Mouse (Mus musculus): ENCODE data around the gene Fgb. TPM values are rescaled to one million over a fixed set of nuclear protein-coding genes. Genes with fewer than 3 reads are reported as not detected.

Fgb gene
- polyA plus RNA-seq, 1 experiment from 2014 or later: not detected

DNA sequence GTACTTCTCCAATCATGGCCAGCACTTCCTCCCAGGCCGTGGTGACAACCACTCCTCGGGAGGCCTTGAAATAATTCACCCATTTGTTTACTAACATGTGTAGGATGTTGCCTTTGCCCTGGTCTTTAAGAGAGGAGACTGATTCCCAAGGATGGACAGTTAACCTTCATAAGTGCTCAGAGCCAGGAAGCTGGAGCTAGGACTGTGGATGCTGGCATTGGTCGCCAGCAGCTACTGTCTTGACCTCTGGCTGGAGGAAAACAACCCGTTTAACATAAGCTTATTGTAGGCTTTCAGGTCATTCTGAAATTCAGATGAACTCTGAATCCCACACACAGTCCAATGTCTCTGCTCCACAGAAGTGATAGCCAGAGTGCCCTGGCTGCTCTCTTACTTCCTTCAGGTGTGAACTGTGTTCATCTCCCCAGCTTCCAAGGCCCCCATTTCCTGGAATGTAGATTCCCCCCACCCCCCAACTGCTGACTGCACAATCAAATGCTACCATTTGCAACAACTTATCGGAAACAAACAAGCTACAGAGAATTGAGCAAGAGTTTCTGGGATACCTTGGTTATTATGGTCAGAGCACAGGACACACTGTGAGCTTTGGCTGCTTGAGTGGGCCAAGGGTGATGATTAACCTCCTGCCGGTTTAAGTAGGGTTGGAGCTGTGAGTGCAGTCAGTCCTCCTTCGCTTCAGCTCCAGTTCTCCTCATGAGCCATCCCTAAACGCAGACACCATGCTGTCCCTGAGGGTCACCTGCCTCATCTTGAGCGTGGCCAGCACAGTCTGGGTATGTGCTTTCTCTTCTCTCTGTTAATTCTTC lies 24.0 kb downstream of the Fgb start, which contains the start of gene Fga:
Gene Fga, plus strand, starts transcription at position 602 of the 827 bp plus-strand sequence.
- Histone ChIP-seq H3K27ac (no peak within 1 kb of the TSS), H3K36me3 (no peaks in the 10 kb centered on the region), H3K4me2 (no peak within 1 kb of the TSS), H3K4me1 (replicated peaks) (no peaks in the 10 kb centered on the region), H3K9ac (no peak within 1 kb of the TSS), H3K27me3 (no peaks in the 10 kb centered on the region), H3K9me3 (no peaks in the 10 kb centered on the region), H3K4me3 (no peak within 1 kb of the TSS)
- ATAC-seq (ENCODE audit: low FRiP score): no peak
- WGBS: 85% methylated on average over 9 of the region's 9 CpGs

DNA sequence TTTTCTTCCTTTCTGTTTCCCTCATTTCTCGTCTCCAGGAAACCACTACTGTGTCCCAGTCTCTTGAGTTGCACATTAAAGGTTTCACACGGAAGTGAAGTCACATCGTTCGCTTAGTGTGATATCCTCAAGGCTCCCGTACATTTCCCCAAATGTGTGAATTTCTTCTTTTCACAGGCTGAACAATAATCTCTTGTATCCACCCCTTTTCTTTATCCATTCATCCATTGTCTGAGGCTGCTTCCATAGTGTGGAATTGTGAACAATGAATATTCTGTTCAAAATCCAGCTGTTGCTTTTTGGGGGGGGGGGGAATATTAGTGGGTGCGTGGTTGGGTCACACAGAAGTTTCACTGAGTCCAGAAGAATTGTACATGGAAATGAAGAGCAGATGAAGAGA lies 24.6 kb downstream of the Fgb start:
- H3K36me3 ChIP-seq: no peaks in the 10 kb centered on the region
- H3K4me2 ChIP-seq: no peak overlapping the region
- no peaks in the 10 kb centered on the region for H3K9me3 ChIP-seq
- no peak for ATAC-seq (ENCODE audit: low FRiP score)
- 62% methylated on average over 6 of the region's 6 CpGs for WGBS
- H3K4me3 ChIP-seq: no peak overlapping the region
- no peaks in the 10 kb centered on the region for H3K27me3 ChIP-seq
- H3K9ac ChIP-seq: no peak overlapping the region
- H3K4me1 ChIP-seq (replicated peaks): no peaks in the 10 kb centered on the region
- H3K27ac ChIP-seq: no peak overlapping the region

DNA sequence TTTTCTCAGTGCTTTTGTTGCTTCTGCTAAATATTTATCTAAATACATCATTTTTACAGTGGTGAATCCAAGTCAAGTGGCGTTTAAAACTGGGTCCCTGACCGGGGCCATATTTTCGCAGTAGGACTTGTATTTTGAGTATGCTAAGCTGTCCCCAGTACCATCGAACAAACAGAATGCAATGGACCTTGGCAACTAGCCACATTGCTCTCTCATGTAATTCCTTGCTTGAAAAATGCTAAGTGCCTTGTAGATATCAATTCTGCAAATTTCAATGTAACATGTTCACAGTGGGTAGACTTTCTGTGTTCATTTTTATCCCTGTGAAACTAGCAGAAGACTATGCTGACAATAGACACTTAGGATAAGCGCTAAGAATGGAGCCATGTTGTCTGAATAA lies 28.5 kb downstream of the Fgb start:
- H3K27ac ChIP-seq: no peak overlapping the region
- WGBS: 95% methylated on average over 5 of the region's 5 CpGs
- no peaks in the 10 kb centered on the region for H3K4me1 ChIP-seq (replicated peaks)
- no peaks in the 10 kb centered on the region for H3K9me3 ChIP-seq
- H3K4me3 ChIP-seq: no peak overlapping the region
- no peak overlapping the region for H3K4me2 ChIP-seq
- no peaks in the 10 kb centered on the region for H3K36me3 ChIP-seq
- H3K27me3 ChIP-seq: no peaks in the 10 kb centered on the region
- H3K9ac ChIP-seq: no peak overlapping the region
- ATAC-seq (ENCODE audit: low FRiP score): no peak

DNA sequence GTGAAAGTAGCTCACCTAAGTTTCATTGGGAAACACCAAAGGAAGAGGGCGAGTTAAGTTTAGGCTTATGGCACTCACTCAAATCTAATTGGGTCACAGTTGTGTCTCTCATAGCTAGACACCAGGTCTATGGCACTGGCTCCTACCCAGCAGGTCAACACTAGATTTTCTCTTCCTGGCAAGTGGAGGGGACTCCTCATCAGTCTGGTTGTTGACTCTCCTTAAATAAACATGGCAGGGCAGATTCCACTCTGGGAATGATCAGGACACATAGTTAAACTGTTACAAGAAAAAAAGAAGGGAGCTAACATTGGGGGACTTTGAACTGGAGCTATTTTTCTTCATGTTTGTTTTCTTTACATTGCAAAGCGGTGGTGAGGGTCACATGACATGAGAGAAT lies 29.3 kb downstream of the Fgb start:
- ATAC-seq (ENCODE audit: low FRiP score): no peak
- Histone ChIP-seq H3K9me3 (no peaks in the 10 kb centered on the region), H3K4me1 (replicated peaks) (no peaks in the 10 kb centered on the region), H3K4me2 (no peak overlapping the region), H3K4me3 (no peak overlapping the region), H3K27me3 (no peaks in the 10 kb centered on the region), H3K36me3 (no peaks in the 10 kb centered on the region), H3K9ac (no peak overlapping the region), H3K27ac (no peak overlapping the region)
- WGBS: 92% methylated on average over 2 of the region's 2 CpGs

DNA sequence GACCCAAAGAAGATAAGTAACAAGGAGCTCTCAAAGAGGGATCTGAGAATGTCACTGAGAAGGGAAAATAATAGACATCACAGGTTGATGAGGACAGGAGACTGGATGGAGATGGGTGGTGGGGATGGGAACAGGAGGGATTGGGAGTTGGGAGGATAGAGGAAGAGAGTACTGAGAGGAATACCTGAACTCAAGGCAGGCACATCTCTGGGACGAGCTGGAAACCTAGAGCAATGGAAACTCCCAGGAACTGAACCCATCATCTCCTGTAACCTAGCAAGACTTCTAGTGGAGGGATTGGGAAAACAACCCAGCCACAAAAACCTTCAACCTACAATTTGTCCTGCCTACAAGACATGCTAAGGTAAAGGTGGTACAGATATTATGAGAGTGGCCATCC lies 33.4 kb downstream of the Fgb start:
- Histone ChIP-seq H3K27me3 (no peaks in the 10 kb centered on the region), H3K4me3 (no peak overlapping the region), H3K9me3 (no peaks in the 10 kb centered on the region), H3K27ac (no peak overlapping the region), H3K36me3 (no peaks in the 10 kb centered on the region), H3K4me2 (no peak overlapping the region), H3K4me1 (replicated peaks) (no peaks in the 10 kb centered on the region), H3K9ac (no peak overlapping the region)
- no peak for ATAC-seq (ENCODE audit: low FRiP score)
- 100% methylated on average over 1 of the region's 1 CpGs for WGBS

GRCm38 (mm10) chr3:83013951-83014350 lies 35.7 kb downstream of the Fgb start:
- no peak overlapping the region for H3K27ac ChIP-seq
- H3K4me2 ChIP-seq: no peak overlapping the region
- ATAC-seq (ENCODE audit: low FRiP score): no peak
- H3K36me3 ChIP-seq: no peaks in the 10 kb centered on the region
- H3K4me1 ChIP-seq (replicated peaks): no peaks in the 10 kb centered on the region
- 89% methylated on average over 10 of the region's 10 CpGs for WGBS
- no peak overlapping the region for H3K4me3 ChIP-seq
- H3K27me3 ChIP-seq: no peaks in the 10 kb centered on the region
- no peak overlapping the region for H3K9ac ChIP-seq
- H3K9me3 ChIP-seq: no peaks in the 10 kb centered on the region

DNA sequence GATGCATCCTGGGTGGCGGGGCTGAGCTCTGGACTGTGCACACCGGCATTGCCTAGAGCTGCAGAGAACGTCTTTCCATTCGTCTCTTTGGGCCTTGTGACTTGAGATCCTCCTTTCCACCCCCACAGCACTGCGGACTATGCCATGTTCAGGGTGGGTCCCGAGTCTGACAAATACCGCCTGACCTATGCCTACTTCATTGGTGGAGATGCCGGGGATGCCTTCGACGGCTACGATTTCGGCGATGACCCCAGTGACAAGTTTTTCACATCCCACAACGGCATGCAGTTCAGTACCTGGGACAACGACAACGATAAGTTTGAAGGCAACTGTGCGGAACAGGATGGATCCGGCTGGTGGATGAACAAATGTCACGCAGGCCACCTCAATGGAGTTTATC lies 37.0 kb downstream of the Fgb start:
- ATAC-seq (ENCODE audit: low FRiP score): no peak
- WGBS: 89% methylated on average over 19 of the region's 19 CpGs
- no peaks in the 10 kb centered on the region for H3K4me1 ChIP-seq (replicated peaks)

GRCm38 (mm10) chr3:83011565-83011964 lies 38.1 kb downstream of the Fgb start:
- Histone ChIP-seq H3K9me3 (no peaks in the 10 kb centered on the region), H3K27ac (peak overlapping the region; percentile 35; the same call in 1 of the 2 replicates), H3K36me3 (no peaks in the 10 kb centered on the region), H3K9ac (no peak overlapping the region), H3K4me1 (replicated peaks) (no peaks in the 10 kb centered on the region), H3K27me3 (no peaks in the 10 kb centered on the region), H3K4me3 (no peak overlapping the region), H3K4me2 (no peak overlapping the region)
- 66% methylated on average over 4 of the region's 4 CpGs for WGBS
- ATAC-seq (ENCODE audit: low FRiP score): no peak

More for the DNA sequence above, 37.0 kb downstream of the Fgb start:
- Histone ChIP-seq H3K9ac (no peak overlapping the region), H3K4me2 (no peak overlapping the region), H3K27me3 (no peaks in the 10 kb centered on the region), H3K4me3 (no peak overlapping the region), H3K9me3 (no peaks in the 10 kb centered on the region), H3K27ac (no peak overlapping the region), H3K36me3 (no peaks in the 10 kb centered on the region)

DNA sequence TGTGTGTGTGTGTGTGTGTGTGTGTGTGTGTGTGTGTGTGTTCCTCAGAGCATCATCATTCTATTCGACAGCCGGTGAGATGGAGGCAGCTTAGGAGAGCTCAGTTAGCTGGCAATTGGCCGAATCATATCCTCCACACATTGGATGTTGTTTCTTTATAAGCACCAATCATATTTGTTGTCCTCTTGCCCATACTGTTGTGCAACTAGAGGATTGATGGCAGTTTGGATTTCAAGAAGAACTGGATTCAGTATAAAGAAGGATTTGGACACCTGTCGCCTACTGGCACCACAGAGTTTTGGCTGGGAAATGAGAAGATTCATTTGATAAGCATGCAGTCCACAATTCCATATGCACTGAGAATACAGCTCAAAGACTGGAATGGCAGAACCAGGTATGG lies 38.5 kb downstream of the Fgb start:
- no peak for ATAC-seq (ENCODE audit: low FRiP score)
- Histone ChIP-seq H3K36me3 (no peaks in the 10 kb centered on the region), H3K4me2 (no peak overlapping the region), H3K9me3 (no peaks in the 10 kb centered on the region), H3K9ac (no peak overlapping the region), H3K27me3 (no peaks in the 10 kb centered on the region), H3K4me1 (replicated peaks) (no peaks in the 10 kb centered on the region), H3K4me3 (no peak overlapping the region), H3K27ac (no peak overlapping the region)
- over 99% methylated on average over 4 of the region's 4 CpGs for WGBS

GRCm38 (mm10) chr3:83010291-83010690 lies 39.4 kb downstream of the Fgb start:
- no peak overlapping the region for H3K9ac ChIP-seq
- ATAC-seq (ENCODE audit: low FRiP score): no peak
- 86% methylated on average over 11 of the region's 11 CpGs for WGBS
- H3K27me3 ChIP-seq: no peaks in the 10 kb centered on the region
- H3K4me1 ChIP-seq (replicated peaks): no peaks in the 10 kb centered on the region
- H3K36me3 ChIP-seq: no peaks in the 10 kb centered on the region
- H3K9me3 ChIP-seq: no peaks in the 10 kb centered on the region
- no peak overlapping the region for H3K27ac ChIP-seq
- no peak overlapping the region for H3K4me2 ChIP-seq
- no peak overlapping the region for H3K4me3 ChIP-seq

GRCm38 (mm10) chr3:83007557-83007956 lies 42.1 kb downstream of the Fgb start, which contains the start of gene Fgg:
Gene Fgg (plus strand): TSS chr3:83007724.
- Histone ChIP-seq H3K36me3 (no peaks in the 10 kb centered on the region), H3K4me3 (no peak within 1 kb of the TSS), H3K4me1 (replicated peaks) (no peaks in the 10 kb centered on the region), H3K4me2 (no peak within 1 kb of the TSS), H3K27me3 (no peaks in the 10 kb centered on the region), H3K9me3 (no peaks in the 10 kb centered on the region), H3K27ac (no peak within 1 kb of the TSS), H3K9ac (no peak within 1 kb of the TSS)
- no peak for ATAC-seq (ENCODE audit: low FRiP score)
- WGBS: 56% methylated on average over 7 of the region's 7 CpGs

DNA sequence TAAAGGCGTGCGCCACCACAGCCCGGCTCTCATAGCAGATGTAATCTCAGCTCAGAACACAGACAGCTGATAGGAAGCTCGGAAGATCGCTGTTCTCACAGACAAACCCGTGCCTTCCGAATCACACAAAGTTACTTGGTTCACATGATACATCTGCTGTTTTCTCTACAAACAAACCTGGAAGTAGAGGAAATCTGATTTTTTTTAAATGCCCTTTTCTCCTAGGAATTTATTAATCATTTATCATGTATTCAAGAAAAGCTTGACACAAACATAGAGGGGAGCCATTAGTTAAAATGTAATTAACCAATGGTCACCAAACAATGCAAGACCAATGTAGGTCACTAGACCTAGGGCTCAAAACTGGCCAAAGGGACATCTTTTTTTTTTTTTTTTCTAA lies 44.9 kb downstream of the Fgb start:
- Histone ChIP-seq H3K4me1 (replicated peaks) (no peaks in the 10 kb centered on the region), H3K9me3 (no peaks in the 10 kb centered on the region), H3K4me2 (no peak overlapping the region), H3K27me3 (no peaks in the 10 kb centered on the region), H3K36me3 (no peaks in the 10 kb centered on the region), H3K9ac (no peak overlapping the region), H3K4me3 (no peak overlapping the region), H3K27ac (no peak overlapping the region)
- WGBS: 94% methylated on average over 7 of the region's 7 CpGs
- no peak for ATAC-seq (ENCODE audit: low FRiP score)

DNA sequence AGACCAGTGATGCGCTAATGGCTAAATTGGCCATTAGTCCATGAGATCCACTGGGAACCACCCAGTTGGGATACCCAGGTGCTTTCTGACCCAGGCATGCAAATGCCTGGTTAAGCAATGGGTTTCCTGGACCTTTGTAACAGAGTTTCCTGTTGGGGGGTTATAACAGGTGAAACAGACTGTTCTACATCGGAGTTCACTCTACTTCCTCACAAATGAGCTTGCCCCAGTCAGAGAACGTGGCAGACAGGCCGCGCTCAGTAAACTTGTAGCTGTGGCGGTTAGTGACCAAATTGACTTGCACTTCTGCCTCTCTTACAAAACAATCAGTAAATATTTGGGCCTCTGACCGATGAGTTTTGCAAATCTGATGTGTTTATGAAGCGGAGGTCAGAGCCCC lies 46.6 kb downstream of the Fgb start:
- WGBS: 92% methylated on average over 8 of the region's 8 CpGs
- Histone ChIP-seq H3K9me3 (no peaks in the 10 kb centered on the region), H3K9ac (no peak overlapping the region), H3K4me3 (no peak overlapping the region), H3K4me2 (no peak overlapping the region), H3K36me3 (no peaks in the 10 kb centered on the region), H3K4me1 (replicated peaks) (peaks cover 4% of the 10 kb centered on the region), H3K27me3 (no peaks in the 10 kb centered on the region), H3K27ac (no peak overlapping the region)
- no peak for ATAC-seq (ENCODE audit: low FRiP score)

Measured in hindbrain, embryonic 13.5 days (tissue).